24 mouse cellular contexts compared by ENCODE assay signal in genomic region chr6:17931835-17932234, GRCm38 (mm10).
"Had no signal": no experiment of that assay in that cellular context is flagged by ENCODE, and none has a peak within 500 bp of the region (broad histone marks: within the 10 kb centered on the region; RNA-seq: fewer than 3 reads in every experiment).

No protein-coding gene starts in this region.

- DNase-seq: gastrocnemius, postnatal 14 days; gastrocnemius, postnatal 36 days; heart, adult 11 months; heart, adult 2 months; heart, postnatal 14 days; heart, postnatal 36 days; kidney, adult 18-20 months; kidney, adult 8-10 months; kidney, postnatal 10 days; kidney, postnatal 25 days; kidney, postnatal 4 days; layer of hippocampus, adult 9-11 months; layer of hippocampus, postnatal 36 days; left cerebral cortex, postnatal 4 days had no signal

- H3K27ac ChIP-seq: heart, adult 2 months; heart, embryonic 13.5 days; heart, embryonic 15.5 days; hindbrain, embryonic 13.5 days; hindbrain, embryonic 15.5 days; hindbrain, postnatal 0 days; intestine, embryonic 15.5 days; limb, embryonic 13.5 days; limb, embryonic 15.5 days; liver, embryonic 12.5 days had no signal

- ATAC-seq: hindbrain, postnatal 0 days; intestine, embryonic 15.5 days; intestine, postnatal 0 days; liver, embryonic 12.5 days had no signal

- H3K4me3 ChIP-seq: heart, adult 2 months; heart, embryonic 13.5 days; heart, embryonic 15.5 days; hindbrain, embryonic 13.5 days; hindbrain, embryonic 15.5 days; intestine, embryonic 15.5 days; limb, embryonic 13.5 days; limb, embryonic 15.5 days; liver, embryonic 12.5 days had no signal
